Mouse (Mus musculus) cerebellum, adult 2 months (tissue): ENCODE results near the gene Mansc1.

Experiments
- CTCF ChIP-seq: fragments of 200-500 bp; IDR thresholded peaks from 2 replicates; pipeline ENCODE4 v1.5.1; 2011; ENCODE audit warnings: low read depth, mild to moderate bottlenecking, control low read depth, low read length, moderate library complexity, borderline replicate concordance; ENCODE audit not compliant: insufficient read depth
- POLR2A ChIP-seq: fragments of 200-500 bp; IDR thresholded peaks from 2 replicates; pipeline ENCODE4 v1.6.1; 2011; ENCODE audit warnings: low read length, control low read depth, borderline replicate concordance; ENCODE audit not compliant: insufficient read depth

DNA sequence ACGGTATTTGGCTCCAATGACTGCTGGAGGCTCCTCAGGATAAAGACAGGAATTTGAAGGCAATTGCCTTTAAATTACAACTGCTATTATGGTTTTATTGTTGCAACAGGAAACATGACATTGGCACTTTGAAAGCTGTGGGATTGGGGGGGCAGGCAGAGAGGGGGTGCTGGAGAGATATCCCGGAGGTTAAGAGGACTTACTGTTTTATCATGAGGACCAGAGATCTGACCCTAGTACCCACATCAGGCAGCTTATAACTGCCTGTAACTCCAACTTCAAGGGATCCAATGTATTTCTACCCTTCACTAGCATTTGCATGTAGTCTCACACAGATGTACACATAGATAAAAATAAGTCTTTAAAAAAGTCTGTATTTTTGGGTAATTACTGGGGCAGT is 36.2 kb upstream of the Mansc1 start:
- TF ChIP-seq POLR2A, result no peak
- TF ChIP-seq CTCF, result no peak
